Mouse (Mus musculus) intestine, postnatal 0 days (tissue): ENCODE data around the gene Olig2. TPM values are rescaled to one million over a fixed set of nuclear protein-coding genes. Genes with fewer than 3 reads are reported as not detected.

Source experiments
- ATAC-seq: fragments of 200-750 bp; cut with Nextera tagmentation; 2 replicates; pipeline ENCODE4 v1.8.0; 2017; ENCODE audit warnings: mild to moderate bottlenecking, moderate TSS enrichment, moderate library complexity
- H3K27ac ChIP-seq: fragments of 300-500 bp; sonication (generic); 2 replicates; pipeline ENCODE4 v1.5.1; 2014; ENCODE audit warnings: mild to moderate bottlenecking, low read depth, low read length, moderate library complexity
- H3K27me3 ChIP-seq: fragments of 300-500 bp; sonication (generic); replicated peaks from 2 replicates; pipeline ENCODE4 v1.6.1; 2014; ENCODE audit warnings: low read length, mixed read lengths; ENCODE audit not compliant: control insufficient read depth, insufficient read depth
- H3K36me3 ChIP-seq: fragments of 300-500 bp; sonication (generic); 2 replicates; pipeline ENCODE4 v1.6.1; 2014; ENCODE audit warnings: mild to moderate bottlenecking, moderate library complexity; ENCODE audit not compliant: control insufficient read depth, insufficient read depth
- H3K4me1 ChIP-seq: fragments of 300-500 bp; sonication (generic); replicated peaks from 2 replicates; pipeline ENCODE4 v1.6.1; 2014; ENCODE audit warnings: antibody characterized with exemption, low read length, mixed read lengths; ENCODE audit not compliant: control insufficient read depth, insufficient read depth
- H3K4me2 ChIP-seq: fragments of 300-500 bp; sonication (generic); replicated peaks from 2 replicates; pipeline ENCODE4 v1.6.1; 2014; ENCODE audit warnings: low read depth, mild to moderate bottlenecking, moderate library complexity
- H3K4me3 ChIP-seq: fragments of 300-500 bp; sonication (generic); 2 replicates; pipeline ENCODE4 v1.5.1; 2014; ENCODE audit warnings: low read depth, low read length
- H3K9ac ChIP-seq: fragments of 300-500 bp; sonication (generic); 2 replicates; pipeline ENCODE4 v1.6.1; 2014; ENCODE audit warnings: mild to moderate bottlenecking, low read depth, low read length
- H3K9me3 ChIP-seq: fragments of 300-500 bp; sonication (generic); 2 replicates; pipeline ENCODE4 v1.6.1; 2016; ENCODE audit warnings: mixed run types; ENCODE audit not compliant: control insufficient read depth
- CTCF ChIP-seq: sonication (generic); IDR thresholded peaks from 2 replicates; pipeline ENCODE4 v1.5.1; 2016; ENCODE audit warnings: low read depth, mild to moderate bottlenecking, control low read depth, antibody characterized with exemption, moderate library complexity
- WGBS: fragments of 180-500 bp; shearing (Covaris S2); extraction: QIAGEN DNeasy Blood & Tissue Kit; methylation state at CpG from one replicate; pipeline ENCODE4 v1.1.7; 2014; 5-methylcytosine and 5-hydroxymethylcytosine counted together
- polyA plus RNA-seq: library from polyadenylated mRNA; unstranded; fragments of >200 nt; fragmentation: Nextera tagmentation; extraction: Ambion mirVana; gene quantifications from 2 replicates; pipeline ENCODE4 v1.2.1, GENCODE M21; 2015

Olig2 gene
- polyA plus RNA-seq, 1 experiment from 2014 or later = not detected

DNA sequence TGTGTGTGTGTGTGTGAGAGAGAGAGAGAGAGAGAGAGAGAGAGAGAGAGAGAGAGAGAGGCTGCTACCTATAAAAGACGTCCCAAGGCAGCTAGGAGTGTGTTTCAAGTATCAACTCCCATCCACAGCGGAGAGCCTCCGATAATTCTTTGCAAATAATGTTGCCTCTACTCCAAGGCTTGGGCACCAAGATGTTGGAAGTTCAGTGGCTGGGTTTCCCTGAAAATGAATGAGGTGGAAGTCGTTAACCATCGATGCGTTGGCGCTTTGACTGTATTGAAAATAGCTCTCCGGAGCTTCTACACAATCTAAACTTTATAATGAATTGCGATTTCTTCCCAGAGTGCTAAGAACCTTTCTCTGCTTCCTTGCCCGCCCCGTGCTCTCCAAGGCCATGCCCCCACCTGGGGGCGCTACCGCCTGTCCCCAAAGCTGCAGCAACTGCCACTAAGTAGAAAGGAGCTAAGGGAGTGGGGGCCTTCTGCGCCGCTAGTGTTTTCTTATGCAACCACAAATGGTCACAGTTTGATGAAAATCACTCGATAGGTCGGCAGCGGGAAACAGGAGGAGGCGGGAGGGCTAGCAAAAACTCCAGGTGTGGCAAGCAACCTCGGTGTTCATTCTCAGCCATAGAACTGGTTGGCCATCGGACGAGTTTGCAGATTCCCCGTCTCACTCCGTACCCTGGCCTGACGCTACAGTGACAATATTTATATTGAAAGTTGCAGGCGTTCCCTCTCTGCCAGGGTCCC, 600 bp upstream of the Olig2 start:
- Histone ChIP-seq H3K4me2 (peak overlapping the region; percentile 43), H3K4me1 (no peaks in the 10 kb centered on the region), H3K27me3 (peaks cover 100% of the 10 kb centered on the region), H3K27ac (no peak overlapping the region), H3K9me3 (no peaks in the 10 kb centered on the region), H3K4me3 (peak overlapping the region; percentile 24), H3K36me3 (no peaks in the 10 kb centered on the region), H3K9ac (no peak overlapping the region)
- 2% methylated on average over 26 of the region's 26 CpGs for WGBS
- ATAC-seq = no peak
- TF ChIP-seq CTCF = peak; percentile 56

GRCm38 (mm10) chr16:91226038-91226882, 1.0 kb downstream of the Olig2 start:
- Histone ChIP-seq H3K27ac (no peak overlapping the region), H3K4me2 (no peak overlapping the region), H3K36me3 (no peaks in the 10 kb centered on the region), H3K9me3 (no peaks in the 10 kb centered on the region), H3K4me3 (no peak overlapping the region), H3K9ac (no peak overlapping the region), H3K4me1 (no peaks in the 10 kb centered on the region), H3K27me3 (peaks cover 99% of the 10 kb centered on the region)
- WGBS = under 1% methylated on average over 60 of the region's 60 CpGs
- no peak for ATAC-seq
- no peak for TF ChIP-seq CTCF

GRCm38 (mm10) chr16:91226883-91227759, 1.9 kb downstream of the Olig2 start:
- no peak overlapping the region for H3K4me2 ChIP-seq
- H3K27ac ChIP-seq = no peak overlapping the region
- no peaks in the 10 kb centered on the region for H3K4me1 ChIP-seq
- TF ChIP-seq CTCF = no peak
- H3K9me3 ChIP-seq = no peaks in the 10 kb centered on the region
- H3K4me3 ChIP-seq = no peak overlapping the region
- no peak overlapping the region for H3K9ac ChIP-seq
- H3K27me3 ChIP-seq = peaks cover 99% of the 10 kb centered on the region
- H3K36me3 ChIP-seq = no peaks in the 10 kb centered on the region
- WGBS = 1% methylated on average over 84 of the region's 85 CpGs
- ATAC-seq = no peak

- Histone ChIP-seq H3K9me3 (no peaks in the 10 kb centered on the region), H3K27ac (no peak overlapping the region), H3K4me1 (no peaks in the 10 kb centered on the region), H3K9ac (no peak overlapping the region), H3K4me3 (no peak overlapping the region), H3K27me3 (peaks cover 99% of the 10 kb centered on the region), H3K4me2 (no peak overlapping the region), H3K36me3 (no peaks in the 10 kb centered on the region)
- 2% methylated on average over 6 of the region's 6 CpGs for WGBS
- ATAC-seq = no peak
- TF ChIP-seq CTCF = no peak
Measured at GRCm38 (mm10) chr16:91227760-91228043, 2.4 kb downstream of the Olig2 start.

DNA sequence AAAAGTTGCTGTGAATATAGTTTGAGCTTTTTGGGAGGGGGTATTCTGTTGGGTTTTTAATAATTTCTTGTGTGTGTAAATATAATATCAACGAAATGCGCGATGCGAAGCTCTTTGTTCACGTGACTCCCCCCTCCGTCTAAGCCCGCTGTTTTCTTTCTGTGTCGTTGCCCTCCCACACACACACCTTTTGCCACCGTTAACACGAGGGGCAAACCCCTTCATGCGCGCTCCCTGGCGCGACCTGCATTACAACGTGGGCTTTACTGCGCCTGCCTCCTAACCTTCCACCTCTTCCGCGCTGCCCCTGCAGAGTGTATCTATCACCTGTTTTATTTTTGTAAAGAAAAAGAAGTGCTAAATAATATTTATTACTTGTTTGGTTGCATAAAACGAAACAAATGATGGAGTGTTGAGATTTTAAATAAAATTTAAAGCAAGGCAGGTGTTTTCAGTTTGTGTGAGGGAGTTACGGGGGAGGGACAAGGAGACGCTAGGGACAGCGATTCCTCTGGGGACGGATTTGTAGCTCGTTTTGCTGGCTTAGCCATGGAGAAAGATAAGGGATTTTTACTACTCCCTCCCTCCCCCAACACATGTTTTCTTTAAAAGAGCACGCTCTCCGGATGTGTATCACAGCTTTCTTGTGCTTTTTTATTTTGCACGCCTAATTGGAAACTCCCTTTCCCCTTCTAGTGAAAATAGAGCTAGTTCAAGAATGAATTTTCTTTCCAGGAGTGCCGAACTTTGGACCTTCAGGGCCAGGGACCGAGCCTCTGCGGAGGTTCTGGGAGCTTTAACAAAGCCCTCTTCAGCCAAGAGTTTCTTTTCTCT, 3.2 kb downstream of the Olig2 start:
- no peaks in the 10 kb centered on the region for H3K36me3 ChIP-seq
- no peaks in the 10 kb centered on the region for H3K9me3 ChIP-seq
- H3K4me2 ChIP-seq = no peak overlapping the region
- H3K4me3 ChIP-seq = no peak overlapping the region
- 4% methylated on average over 30 of the region's 30 CpGs for WGBS
- no peak overlapping the region for H3K27ac ChIP-seq
- peaks cover 99% of the 10 kb centered on the region for H3K27me3 ChIP-seq
- no peak for TF ChIP-seq CTCF
- H3K4me1 ChIP-seq = no peaks in the 10 kb centered on the region
- ATAC-seq = no peak
- H3K9ac ChIP-seq = no peak overlapping the region

DNA sequence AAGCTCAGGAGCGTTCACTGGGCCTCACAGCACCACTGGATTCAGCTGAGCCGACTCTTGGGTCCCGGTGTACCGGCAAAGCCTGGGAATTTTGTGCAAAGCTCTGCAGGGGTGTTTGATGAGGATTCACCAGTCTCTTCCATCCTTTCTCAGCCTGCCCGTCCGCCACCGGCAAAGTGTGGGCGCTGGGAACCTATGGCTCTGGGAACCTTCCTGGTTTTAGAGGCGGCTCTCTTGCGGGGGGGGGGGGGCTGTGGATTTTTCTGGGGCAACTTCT, 3.8 kb downstream of the Olig2 start:
- no peak for TF ChIP-seq CTCF
- peaks cover 99% of the 10 kb centered on the region for H3K27me3 ChIP-seq
- no peak overlapping the region for H3K9ac ChIP-seq
- no peak overlapping the region for H3K4me3 ChIP-seq
- H3K9me3 ChIP-seq = no peaks in the 10 kb centered on the region
- WGBS = 6% methylated on average over 10 of the region's 10 CpGs
- ATAC-seq = no peak
- H3K4me1 ChIP-seq = no peaks in the 10 kb centered on the region
- no peak overlapping the region for H3K4me2 ChIP-seq
- no peak overlapping the region for H3K27ac ChIP-seq
- H3K36me3 ChIP-seq = no peaks in the 10 kb centered on the region
